Mouse (Mus musculus) heart, postnatal 0 days (tissue): ENCODE measurements around the gene Aoc1. TPM values are rescaled to one million over a fixed set of nuclear protein-coding genes. Genes with fewer than 3 reads are reported as not detected.
"Not testable (repeated sequence)": the region's sequence is repeated elsewhere in the genome, so short reads cannot be mapped to it uniquely, and the experiment has no call there.

Source experiments
- ATAC-seq: fragments of 200-750 bp; cut with Nextera tagmentation; 2 replicates; pipeline ENCODE4 v1.8.0; 2017; ENCODE audit warnings: low read depth, moderate number of reproducible peaks, moderate library complexity; ENCODE audit not compliant: insufficient read depth
- DNase-seq: peaks from one replicate; pipeline ENCODE4 v3.0.0-alpha.2; 2016; ENCODE audit warnings: low spot score
- H3K27ac ChIP-seq: fragments of 300-500 bp; sonication (generic); 2 replicates; pipeline ENCODE4 v1.5.1; 2014; ENCODE audit warnings: low read depth, mild to moderate bottlenecking
- H3K27me3 ChIP-seq: fragments of 300-500 bp; sonication (generic); 2 replicates; pipeline ENCODE4 v1.6.1; 2014; ENCODE audit warnings: low read length, mixed read lengths; ENCODE audit not compliant: control insufficient read depth, insufficient read depth
- H3K36me3 ChIP-seq: fragments of 300-500 bp; sonication (generic); replicated peaks from 2 replicates; pipeline ENCODE4 v1.6.1; 2014; ENCODE audit warnings: low read length, mixed read lengths; ENCODE audit not compliant: control insufficient read depth, insufficient read depth
- H3K4me1 ChIP-seq: fragments of 300-500 bp; sonication (generic); 2 replicates; pipeline ENCODE4 v1.6.1; 2014; ENCODE audit warnings: antibody characterized with exemption; ENCODE audit not compliant: control insufficient read depth, insufficient read depth
- H3K4me2 ChIP-seq: fragments of 300-500 bp; sonication (generic); 2 replicates; pipeline ENCODE4 v1.6.1; 2014; ENCODE audit warnings: low read depth, mild to moderate bottlenecking, low read length, moderate library complexity
- H3K4me3 ChIP-seq: fragments of 300-500 bp; sonication (generic); 2 replicates; pipeline ENCODE4 v1.5.1; 2014; ENCODE audit warnings: low read depth, low read length
- H3K9ac ChIP-seq: fragments of 300-500 bp; sonication (generic); replicated peaks from 2 replicates; pipeline ENCODE4 v1.6.1; 2014; ENCODE audit warnings: low read depth, low read length, mixed read lengths
- H3K9me3 ChIP-seq: fragments of 300-500 bp; sonication (generic); replicated peaks from 2 replicates; pipeline ENCODE4 v1.6.1; 2016; ENCODE audit warnings: low read length; ENCODE audit not compliant: control insufficient read depth
- CTCF ChIP-seq: IDR thresholded peaks from 2 replicates; pipeline ENCODE4 v1.5.1; 2016; ENCODE audit warnings: antibody characterized with exemption, control low read depth, low read depth
- EP300 ChIP-seq: IDR thresholded peaks from 2 replicates; pipeline ENCODE4 v1.6.1; 2016; ENCODE audit warnings: antibody characterized with exemption, low read depth
- WGBS: fragments of 180-500 bp; shearing (Covaris S2); extraction: QIAGEN DNeasy Blood & Tissue Kit; methylation state at CpG from one replicate; pipeline ENCODE4 v1.1.7; 2014; 5-methylcytosine and 5-hydroxymethylcytosine counted together
- polyA plus RNA-seq: library from polyadenylated mRNA; unstranded; fragments of >200 nt; fragmentation: Nextera tagmentation; extraction: Ambion mirVana; gene quantifications from 2 replicates; pipeline ENCODE4 v1.2.1, GENCODE M21; 2015
- total RNA-seq: library from RNA; depleted of rRNA; stranded (reverse); fragments of >200 nt; gene quantifications from 2 replicates; pipeline ENCODE4 v1.2.3, GENCODE M21; 2014; ENCODE audit warnings: low replicate concordance

Gene Aoc1
- total and polyA plus RNA-seq, 2 experiments from 2014 or later, result 0.99 TPM; not detected in 1

DNA sequence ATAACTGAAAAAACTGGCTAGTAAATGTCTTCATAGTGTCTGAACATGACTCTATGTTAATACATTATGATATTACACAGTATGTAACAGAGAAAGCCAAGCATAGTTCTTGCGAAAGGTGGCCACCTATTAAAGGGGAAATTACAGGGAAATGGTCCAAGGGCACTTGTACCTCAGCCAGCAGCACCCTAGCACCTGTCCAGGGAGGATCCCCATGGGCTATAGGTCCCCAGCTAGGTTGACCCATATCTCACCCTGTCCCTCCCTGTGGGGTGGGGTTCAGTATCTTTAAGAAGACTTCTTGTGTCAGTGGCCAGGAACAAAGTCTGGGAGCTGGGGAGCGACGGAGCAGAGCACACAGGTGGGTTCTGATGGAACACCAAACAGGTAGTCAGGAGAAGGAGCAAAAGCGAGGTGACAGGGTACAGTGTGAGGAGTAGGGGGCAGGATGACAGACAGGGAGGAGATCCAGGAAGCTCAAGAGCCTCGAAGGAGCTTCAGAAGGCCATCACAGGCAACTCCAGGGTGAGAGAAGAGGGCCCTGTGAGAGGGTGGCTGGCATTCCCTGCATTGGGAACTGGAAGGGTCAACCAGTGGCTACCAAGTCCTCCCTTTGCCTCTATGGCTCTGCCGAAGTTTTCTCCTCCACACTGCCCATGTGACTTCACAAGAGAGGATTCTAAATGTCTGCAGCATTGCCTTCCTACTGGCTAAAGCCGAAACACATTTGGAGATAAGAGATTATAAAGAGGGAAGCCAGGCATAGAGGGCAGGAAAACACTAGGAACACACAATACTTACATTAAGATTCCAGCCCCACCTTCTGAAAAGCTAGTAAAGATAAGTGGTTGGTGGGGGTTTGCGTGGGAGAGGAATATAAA is 22.5 kb downstream of the Aoc1 start:
- Histone ChIP-seq H3K9ac (no peak overlapping the region), H3K9me3 (no peaks in the 10 kb centered on the region), H3K27me3 (no peaks in the 10 kb centered on the region), H3K4me1 (no peaks in the 10 kb centered on the region), H3K27ac (no peak overlapping the region), H3K36me3 (no peaks in the 10 kb centered on the region), H3K4me2 (no peak overlapping the region), H3K4me3 (no peak overlapping the region)
- ATAC-seq (no peak), DNase-seq (no peak)
- WGBS, result 66% methylated on average over 8 of the region's 8 CpGs
- no peak for TF ChIP-seq CTCF
- no peak for TF ChIP-seq EP300

DNA sequence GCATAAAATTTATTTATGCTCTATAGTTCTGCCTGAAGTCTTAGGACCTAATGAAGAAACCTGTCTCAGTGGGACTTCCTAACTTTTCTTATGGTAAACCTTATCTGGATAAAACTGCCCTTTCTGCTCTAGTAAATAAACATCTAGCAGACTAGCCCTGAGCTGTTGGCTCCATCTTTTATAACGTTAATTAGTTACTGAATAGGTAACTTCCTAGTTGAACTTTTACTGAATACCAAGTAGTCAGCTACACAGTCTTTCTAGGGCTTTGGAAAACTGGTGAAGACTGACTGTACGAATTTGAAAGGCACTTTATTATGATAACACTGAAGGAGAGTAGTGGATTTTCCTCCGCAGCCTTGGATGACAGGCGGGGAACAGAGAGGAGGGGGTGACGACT is 23.2 kb downstream of the Aoc1 start:
- ATAC-seq (no peak), DNase-seq (no peak)
- WGBS, result 79% methylated on average over 5 of the region's 5 CpGs
- Histone ChIP-seq H3K9ac (no peak overlapping the region), H3K27me3 (no peaks in the 10 kb centered on the region), H3K4me3 (no peak overlapping the region), H3K36me3 (no peaks in the 10 kb centered on the region), H3K27ac (no peak overlapping the region), H3K4me1 (no peaks in the 10 kb centered on the region), H3K9me3 (no peaks in the 10 kb centered on the region), H3K4me2 (no peak overlapping the region)
- TF ChIP-seq EP300 (no peak), CTCF (no peak)

DNA sequence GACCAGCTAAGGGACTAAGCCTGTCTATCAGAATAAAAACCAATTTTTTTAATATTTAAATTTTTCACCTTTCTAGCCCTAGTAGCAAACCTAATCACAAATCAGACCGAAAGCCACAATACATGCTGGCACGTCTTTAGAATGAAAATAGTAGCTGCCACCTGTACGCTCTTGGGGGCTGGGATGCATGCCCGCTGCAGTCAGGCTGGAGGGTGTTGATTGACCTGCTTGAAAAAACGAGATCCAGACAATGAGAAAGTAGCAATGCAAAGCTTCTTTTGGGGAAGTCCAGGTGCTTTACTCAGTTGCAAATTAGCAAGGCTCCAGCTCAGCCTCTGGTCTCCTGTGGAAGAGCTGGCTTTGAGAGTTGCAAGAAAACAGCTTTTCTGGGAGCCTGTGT is 24.3 kb downstream of the Aoc1 start:
- H3K27ac ChIP-seq, result no peak overlapping the region
- H3K27me3 ChIP-seq, result no peaks in the 10 kb centered on the region
- H3K9me3 ChIP-seq, result no peaks in the 10 kb centered on the region
- no peak for ATAC-seq
- TF ChIP-seq EP300 (no peak), CTCF (no peak)
- no peak overlapping the region for H3K9ac ChIP-seq
- H3K4me3 ChIP-seq, result no peak overlapping the region
- no peaks in the 10 kb centered on the region for H3K36me3 ChIP-seq
- no peak overlapping the region for H3K4me2 ChIP-seq
- H3K4me1 ChIP-seq, result no peaks in the 10 kb centered on the region
- 70% methylated on average over 5 of the region's 5 CpGs for WGBS
- no peak for DNase-seq

DNA sequence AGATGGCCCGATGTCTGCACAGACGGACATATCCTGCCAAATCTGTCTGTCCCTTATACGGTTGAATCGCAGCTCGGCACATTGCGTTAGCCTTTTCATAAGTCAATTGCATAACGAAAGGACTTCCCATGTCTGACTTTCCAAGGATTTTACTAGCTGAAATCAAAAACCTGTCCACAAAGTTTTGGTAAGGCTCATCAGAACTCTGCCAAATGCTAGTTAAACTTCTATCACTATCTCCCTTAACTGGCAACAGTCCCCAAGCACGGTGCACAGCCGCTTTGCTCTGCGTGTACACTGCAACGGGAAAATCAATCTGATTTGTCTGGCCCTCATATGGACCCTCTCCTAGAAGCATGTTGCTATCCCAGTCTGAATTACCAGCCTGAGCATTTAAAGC is 28.6 kb downstream of the Aoc1 start:
- 89% methylated on average over 11 of the region's 11 CpGs for WGBS
- DNase-seq, H3K9me3 ChIP-seq, H3K27ac ChIP-seq, H3K27me3 ChIP-seq, ATAC-seq, H3K4me1 ChIP-seq, H3K9ac ChIP-seq, H3K4me3 ChIP-seq, H3K36me3 ChIP-seq, H3K4me2 ChIP-seq: not testable (repeated sequence)

DNA sequence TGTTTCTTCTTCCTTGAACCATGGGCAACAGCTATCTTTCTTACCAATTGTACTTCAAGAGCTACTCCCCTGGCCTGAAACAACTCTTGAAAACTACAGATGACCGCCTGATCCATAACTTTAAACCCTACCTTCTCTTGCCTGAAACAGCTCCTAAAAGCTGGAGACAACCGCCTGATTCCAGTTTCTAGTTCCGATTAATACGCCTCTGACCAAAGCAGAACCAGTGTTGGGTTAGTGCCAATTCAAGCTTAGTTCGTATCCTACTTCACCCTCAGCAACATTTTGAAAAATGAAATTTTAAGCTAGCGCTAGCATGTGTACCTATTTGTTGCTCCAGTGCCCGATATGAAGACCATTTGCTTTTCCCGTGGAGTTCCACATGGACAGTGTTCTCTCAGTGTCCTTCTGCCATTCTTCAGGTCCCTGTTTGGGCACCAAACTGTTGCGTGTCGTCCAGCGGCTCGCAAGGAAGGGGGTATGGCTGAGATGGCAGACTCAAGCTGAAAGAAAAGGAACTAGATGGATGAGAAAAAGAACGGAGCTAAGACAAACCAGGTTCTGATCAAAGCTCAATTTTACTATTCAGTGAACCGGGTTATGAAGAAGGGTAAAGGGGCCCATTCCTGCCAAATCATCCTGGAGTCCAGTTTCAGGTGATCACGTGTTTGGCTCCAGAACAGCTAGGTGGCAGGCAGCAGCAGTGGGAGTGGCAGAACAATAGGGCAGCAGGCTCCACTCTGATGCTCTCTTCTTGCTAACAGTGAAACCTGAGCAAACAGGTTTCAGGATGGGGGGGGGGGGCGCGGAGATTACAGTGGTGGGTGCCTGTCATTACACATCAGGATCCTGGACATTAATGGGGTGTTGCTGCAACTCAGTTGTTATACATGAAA is 30.1 kb downstream of the Aoc1 start:
- H3K9me3 ChIP-seq, result no peaks in the 10 kb centered on the region
- no peak overlapping the region for H3K4me2 ChIP-seq
- TF ChIP-seq EP300 (no peak), CTCF (no peak)
- H3K27me3 ChIP-seq, result no peaks in the 10 kb centered on the region
- DNase-seq, result no peak
- 80% methylated on average over 17 of the region's 17 CpGs for WGBS
- H3K36me3 ChIP-seq, result no peaks in the 10 kb centered on the region
- H3K9ac ChIP-seq, result no peak overlapping the region
- no peak overlapping the region for H3K27ac ChIP-seq
- no peak overlapping the region for H3K4me3 ChIP-seq
- ATAC-seq, result no peak
- no peaks in the 10 kb centered on the region for H3K4me1 ChIP-seq
